Mouse (Mus musculus): ENCODE results near the gene Hoxd4. TPM values are rescaled to one million over a fixed set of nuclear protein-coding genes. Genes with fewer than 3 reads are reported as not detected.

Hoxd4 gene
- polyA plus RNA-seq (2011; ENCODE audit: insufficient read depth, insufficient read length, low replicate concordance, missing spikeins), result 2.9 TPM in 1 of 2 replicates, not detected in the other

DNA sequence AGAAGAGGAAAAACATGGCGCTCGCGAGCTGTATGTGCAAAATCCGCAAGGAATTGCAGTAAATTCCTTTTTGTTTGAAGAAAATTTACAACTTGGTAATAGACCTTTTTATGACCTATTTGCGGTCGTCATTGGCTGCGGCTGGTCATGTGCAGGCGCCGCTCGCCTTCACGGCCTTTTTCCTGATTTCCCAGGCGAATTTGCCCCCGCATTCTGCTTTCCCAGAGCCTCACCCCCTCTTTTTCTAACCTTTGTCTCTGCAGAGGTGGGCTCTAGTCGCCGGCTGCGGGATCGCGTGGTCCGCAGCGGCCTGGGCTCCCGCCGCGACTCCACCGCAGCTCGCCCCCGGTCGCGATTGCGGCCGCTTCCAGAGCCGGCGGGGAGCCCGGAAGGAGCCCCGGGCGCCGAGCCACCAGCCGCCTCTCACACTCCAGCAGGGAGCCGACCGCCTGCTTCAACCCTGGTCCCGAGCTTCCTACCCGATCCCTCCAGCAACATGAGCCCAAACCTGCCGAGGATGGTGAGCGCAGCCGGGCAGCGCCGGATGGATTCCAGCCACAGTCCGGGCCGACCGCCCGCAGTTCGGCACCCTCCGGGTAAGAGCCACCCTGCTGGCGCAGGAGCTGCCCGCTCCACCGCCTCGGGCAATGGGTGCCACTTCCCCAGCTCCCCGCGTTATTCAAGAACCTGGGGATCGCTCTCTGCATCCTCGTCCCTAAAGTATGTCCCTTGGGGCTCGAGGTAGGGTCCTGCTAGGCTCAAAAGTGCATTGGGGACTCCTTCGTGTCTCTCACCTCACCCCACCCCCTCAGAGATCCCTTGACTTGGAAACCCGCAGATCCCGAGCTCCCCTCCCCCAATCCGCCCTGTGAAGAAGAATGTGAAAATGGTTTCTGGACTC, at the start of gene Hoxd4, which contains the start of gene Hoxd3:
Hoxd4 (plus strand) TSS at position 209 of the 901 bp plus-strand sequence.
Hoxd3 (plus strand) TSS at position 207 of the 901 bp plus-strand sequence.
- Histone ChIP-seq H3K4me3 (replicated peaks; ENCODE audit: control insufficient read depth, low read depth, low read length) (no peak within 1 kb of the TSS), H3K4me1 (ENCODE audit: control insufficient read depth, insufficient read depth, low read length) (no peaks in the 10 kb centered on the region; the same call in 1 of the 2 replicates)
- WGBS, result 3% methylated on average over 65 of the region's 65 CpGs

GRCm38 (mm10) chr2:74663291-74663925, 48.3 kb upstream of the Hoxd4 start:
- Histone ChIP-seq H3K27ac (ENCODE audit: control insufficient read depth, insufficient read depth, low read depth, low read length, poor library complexity) (no peak overlapping the region), H3K4me1 (ENCODE audit: control insufficient read depth, insufficient read depth, low read length) (no peaks in the 10 kb centered on the region; the same call in 1 of the 2 replicates), H3K4me3 (replicated peaks; ENCODE audit: control insufficient read depth, low read depth, low read length) (no peak overlapping the region)
- TF ChIP-seq CTCF (IDR thresholded peaks at IDR 0.05; ENCODE audit: control insufficient read depth, insufficient read depth, low read length), result peak; percentile 40; the same call in 1 of the 2 replicates
- TF ChIP-seq POLR2A (IDR thresholded peaks at IDR 0.05; ENCODE audit: borderline replicate concordance, control insufficient read depth, low read depth, low read length), result no peak
- 6% methylated on average over 18 of the region's 18 CpGs for WGBS

More for the DNA sequence above, at the start of gene Hoxd4, which contains the start of gene Hoxd3:
- no peak within 1 kb of the TSS; the same call in 1 of the 2 replicates for H3K27ac ChIP-seq (ENCODE audit: control insufficient read depth, insufficient read depth, low read depth, low read length, poor library complexity)
- no peak for TF ChIP-seq CTCF (IDR thresholded peaks at IDR 0.05; ENCODE audit: control insufficient read depth, insufficient read depth, low read length)
- no peak for TF ChIP-seq POLR2A (IDR thresholded peaks at IDR 0.05; ENCODE audit: borderline replicate concordance, control insufficient read depth, low read depth, low read length)

GRCm38 (mm10) chr2:74666411-74666810, 45.3 kb upstream of the Hoxd4 start:
- Histone ChIP-seq H3K27ac (ENCODE audit: control insufficient read depth, insufficient read depth, low read depth, low read length, poor library complexity) (no peak overlapping the region), H3K4me3 (replicated peaks; ENCODE audit: control insufficient read depth, low read depth, low read length) (no peak overlapping the region), H3K4me1 (ENCODE audit: control insufficient read depth, insufficient read depth, low read length) (no peaks in the 10 kb centered on the region)
- 2% methylated on average over 7 of the region's 7 CpGs for WGBS
- TF ChIP-seq CTCF (IDR thresholded peaks at IDR 0.05; ENCODE audit: control insufficient read depth, insufficient read depth, low read length) (no peak), POLR2A (IDR thresholded peaks at IDR 0.05; ENCODE audit: borderline replicate concordance, control insufficient read depth, low read depth, low read length) (no peak)

- WGBS, result 11% methylated on average over 36 of the region's 36 CpGs
- Histone ChIP-seq H3K27ac (ENCODE audit: control insufficient read depth, insufficient read depth, low read depth, low read length, poor library complexity) (no peak overlapping the region), H3K4me1 (ENCODE audit: control insufficient read depth, insufficient read depth, low read length) (no peaks in the 10 kb centered on the region), H3K4me3 (replicated peaks; ENCODE audit: control insufficient read depth, low read depth, low read length) (no peak overlapping the region)
- TF ChIP-seq CTCF (IDR thresholded peaks at IDR 0.05; ENCODE audit: control insufficient read depth, insufficient read depth, low read length), result no peak
- no peak for TF ChIP-seq POLR2A (IDR thresholded peaks at IDR 0.05; ENCODE audit: borderline replicate concordance, control insufficient read depth, low read depth, low read length)
Observed at GRCm38 (mm10) chr2:74667191-74667841, 44.4 kb upstream of the Hoxd4 start.

- no peaks in the 10 kb centered on the region for H3K4me1 ChIP-seq (ENCODE audit: control insufficient read depth, insufficient read depth, low read length)
- H3K27ac ChIP-seq (ENCODE audit: control insufficient read depth, insufficient read depth, low read depth, low read length, poor library complexity), result no peak within 1 kb of the TSS
- H3K4me3 ChIP-seq (replicated peaks; ENCODE audit: control insufficient read depth, low read depth, low read length), result no peak within 1 kb of the TSS
- WGBS, result 1% methylated on average over 31 of the region's 51 CpGs
- no peak for TF ChIP-seq CTCF (IDR thresholded peaks at IDR 0.05; ENCODE audit: control insufficient read depth, insufficient read depth, low read length)
- TF ChIP-seq POLR2A (IDR thresholded peaks at IDR 0.05; ENCODE audit: borderline replicate concordance, control insufficient read depth, low read depth, low read length), result no peak
Observed at GRCm38 (mm10) chr2:74667842-74668357, 43.8 kb upstream of the Hoxd4 start, which contains the start of gene Hoxd13. Hoxd13 (plus strand) TSS chr2:74668310.

DNA sequence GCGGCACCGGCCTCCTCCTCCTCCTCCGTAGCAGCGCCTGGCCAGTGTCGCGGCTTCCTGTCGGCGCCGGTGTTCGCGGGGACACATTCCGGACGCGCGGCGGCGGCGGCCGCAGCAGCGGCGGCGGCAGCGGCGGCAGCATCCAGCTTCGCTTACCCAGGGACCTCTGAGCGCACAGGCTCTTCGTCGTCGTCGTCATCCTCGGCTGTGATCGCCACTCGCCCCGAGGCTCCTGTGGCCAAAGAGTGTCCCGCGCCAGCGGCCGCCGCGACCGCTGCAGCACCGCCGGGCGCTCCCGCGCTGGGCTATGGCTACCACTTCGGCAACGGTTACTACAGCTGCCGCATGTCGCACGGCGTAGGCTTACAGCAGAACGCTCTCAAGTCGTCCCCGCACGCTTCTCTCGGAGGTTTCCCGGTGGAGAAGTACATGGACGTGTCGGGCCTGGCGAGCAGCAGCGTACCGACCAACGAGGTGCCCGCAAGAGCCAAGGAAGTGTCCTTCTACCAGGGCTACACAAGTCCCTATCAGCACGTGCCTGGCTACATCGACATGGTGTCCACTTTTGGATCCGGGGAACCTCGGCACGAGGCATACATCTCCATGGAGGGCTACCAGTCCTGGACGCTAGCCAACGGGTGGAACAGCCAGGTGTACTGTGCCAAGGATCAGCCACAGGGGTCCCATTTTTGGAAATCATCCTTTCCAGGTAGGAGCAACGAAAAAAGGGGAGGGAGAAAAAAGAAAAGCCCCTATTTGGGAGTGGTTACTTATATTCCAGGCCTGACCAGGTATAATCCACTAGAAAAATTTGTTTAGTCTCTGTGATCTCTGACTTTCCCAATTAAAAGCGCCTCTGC, 43.1 kb upstream of the Hoxd4 start:
- Histone ChIP-seq H3K27ac (ENCODE audit: control insufficient read depth, insufficient read depth, low read depth, low read length, poor library complexity) (no peak overlapping the region), H3K4me1 (ENCODE audit: control insufficient read depth, insufficient read depth, low read length) (no peaks in the 10 kb centered on the region), H3K4me3 (replicated peaks; ENCODE audit: control insufficient read depth, low read depth, low read length) (no peak overlapping the region)
- 1% methylated on average over 74 of the region's 74 CpGs for WGBS
- TF ChIP-seq POLR2A (IDR thresholded peaks at IDR 0.05; ENCODE audit: borderline replicate concordance, control insufficient read depth, low read depth, low read length), result no peak
- no peak for TF ChIP-seq CTCF (IDR thresholded peaks at IDR 0.05; ENCODE audit: control insufficient read depth, insufficient read depth, low read length)

DNA sequence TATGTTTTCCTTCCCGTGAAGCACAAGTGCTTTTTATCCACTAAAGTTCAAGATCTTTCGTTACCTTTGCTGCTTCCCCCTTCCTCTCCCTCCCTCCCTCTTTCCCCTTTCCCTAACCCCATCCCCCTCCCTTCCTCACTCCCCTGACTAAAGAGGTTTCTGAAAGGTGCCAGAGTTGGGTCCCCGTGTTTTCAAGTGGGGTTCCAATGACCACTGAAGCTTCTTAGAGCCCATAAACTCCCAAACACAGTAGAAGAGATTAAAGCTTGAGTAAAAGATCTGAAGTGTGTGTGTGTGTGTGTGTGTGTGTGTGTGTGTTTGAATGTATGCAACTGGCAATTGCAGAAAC, 42.5 kb upstream of the Hoxd4 start:
- WGBS, result 9% methylated on average over 3 of the region's 3 CpGs
- no peaks in the 10 kb centered on the region for H3K4me1 ChIP-seq (ENCODE audit: control insufficient read depth, insufficient read depth, low read length)
- TF ChIP-seq CTCF (IDR thresholded peaks at IDR 0.05; ENCODE audit: control insufficient read depth, insufficient read depth, low read length) (no peak), POLR2A (IDR thresholded peaks at IDR 0.05; ENCODE audit: borderline replicate concordance, control insufficient read depth, low read depth, low read length) (no peak)
- H3K27ac ChIP-seq (ENCODE audit: control insufficient read depth, insufficient read depth, low read depth, low read length, poor library complexity), result no peak overlapping the region
- H3K4me3 ChIP-seq (replicated peaks; ENCODE audit: control insufficient read depth, low read depth, low read length), result no peak overlapping the region
